Mouse (Mus musculus): Measurements from ENCODE around the gene Trf. TPM values are rescaled to one million over a fixed set of nuclear protein-coding genes. Genes with fewer than 3 reads are reported as not detected.
"Not testable (repeated sequence)": the region's sequence is repeated elsewhere in the genome, so short reads cannot be mapped to it uniquely, and the experiment has no call there.

The Trf gene
- polyA plus RNA-seq, 2 experiments from 2014 or later, result 1.3 to 1.9 TPM

GRCm38 (mm10) chr9:103214281-103214680 is 16.0 kb downstream of the Trf start:
- ATAC-seq, result no peak

GRCm38 (mm10) chr9:103213631-103214030 is 16.6 kb downstream of the Trf start:
- no peak for ATAC-seq

- ATAC-seq, result no peak
Observed at GRCm38 (mm10) chr9:103212654-103213420, 17.4 kb downstream of the Trf start.

- ATAC-seq, result no peak
Observed at GRCm38 (mm10) chr9:103208802-103209423, 21.3 kb downstream of the Trf start.

- peak; percentile 98 for ATAC-seq
Observed at GRCm38 (mm10) chr9:103207846-103208245, 22.4 kb downstream of the Trf start.

- ATAC-seq, result no peak
Observed at GRCm38 (mm10) chr9:103205786-103206185, 24.5 kb downstream of the Trf start.

- ATAC-seq, result peak; percentile 100
Observed at GRCm38 (mm10) chr9:103201561-103202260, 28.5 kb downstream of the Trf start, which contains the start of gene Srprb. Gene Srprb, minus strand, starts transcription at chr9:103202137.

- no peak for ATAC-seq
Observed at GRCm38 (mm10) chr9:103188416-103188815, 41.8 kb downstream of the Trf start.

- ATAC-seq, result no peak
Observed at GRCm38 (mm10) chr9:103186747-103187146, 43.5 kb downstream of the Trf start.

GRCm38 (mm10) chr9:103185946-103186345 is 44.3 kb downstream of the Trf start:
- no peak for ATAC-seq

- ATAC-seq, result no peak
Observed at GRCm38 (mm10) chr9:103184855-103185254, 45.4 kb downstream of the Trf start.

GRCm38 (mm10) chr9:103181886-103182285 is 48.4 kb downstream of the Trf start:
- ATAC-seq, result no peak

- peak; percentile 99 for ATAC-seq
Observed at GRCm38 (mm10) chr9:103180807-103181565, 49.3 kb downstream of the Trf start.

- no peak for ATAC-seq
Observed at GRCm38 (mm10) chr9:103180303-103180702, 49.9 kb downstream of the Trf start.

- ATAC-seq, result no peak
Observed at GRCm38 (mm10) chr9:103175692-103176091, 54.6 kb downstream of the Trf start.

GRCm38 (mm10) chr9:103174771-103175519 is 55.3 kb downstream of the Trf start:
- no peak for ATAC-seq

- ATAC-seq, result no peak
Observed at GRCm38 (mm10) chr9:103168771-103169170, 61.5 kb downstream of the Trf start.

GRCm38 (mm10) chr9:103168046-103168445 is 62.2 kb downstream of the Trf start:
- no peak for ATAC-seq

- ATAC-seq, result no peak
Observed at GRCm38 (mm10) chr9:103163806-103164205, 66.4 kb downstream of the Trf start.

GRCm38 (mm10) chr9:103155158-103155557 is 75.1 kb downstream of the Trf start:
- ATAC-seq, result not testable (repeated sequence)

GRCm38 (mm10) chr9:103154568-103154967 is 75.7 kb downstream of the Trf start:
- no peak for ATAC-seq

All from activated CD4-positive, CD25-positive, alpha-beta regulatory T cell, adult 4 months (primary cell).